Comparison of ENCODE assay signal across 8 mouse cellular contexts in the genomic region with DNA sequence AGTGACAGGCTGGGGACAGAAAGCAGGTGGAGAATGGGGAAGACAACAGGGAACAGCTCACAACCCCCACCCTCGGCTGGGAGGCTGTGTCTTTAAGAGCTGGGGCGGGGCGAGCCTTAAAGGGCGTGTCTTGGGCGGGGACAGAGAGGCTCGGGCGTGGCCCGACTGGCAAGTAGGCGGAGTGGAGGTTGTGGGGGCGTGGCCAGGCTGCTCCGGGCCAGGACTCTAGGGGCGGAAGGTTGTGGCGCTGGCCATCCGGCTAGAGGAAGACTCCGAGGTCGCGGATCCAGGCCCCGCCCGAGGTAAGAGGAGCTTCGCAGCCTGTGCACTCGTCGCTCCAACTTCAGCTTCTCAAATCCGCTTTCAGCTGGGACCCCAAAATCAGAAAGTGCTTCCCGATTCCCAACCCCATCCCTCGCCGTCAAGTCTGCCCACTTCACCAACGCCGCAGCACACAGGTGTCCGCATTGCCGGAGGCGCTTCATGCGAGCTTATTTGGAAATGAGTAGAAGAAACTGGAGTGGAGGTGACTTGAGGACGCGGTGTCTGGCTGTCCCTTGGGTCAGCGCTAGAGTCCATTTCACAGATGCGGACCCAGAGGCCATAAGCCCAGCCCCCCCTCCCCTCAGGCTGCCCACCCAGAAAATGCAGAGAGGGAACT. TPM values are rescaled to one million over a fixed set of nuclear protein-coding genes. Genes with fewer than 3 reads are reported as not detected.
DNase-seq lines count a peak whose midpoint lies in the region; ATAC-seq lines count a peak whose summit lies in the region.

Gene Slc8b1 (plus strand): TSS at position 187 of the 661 bp plus-strand sequence.

- no peaks in the 10 kb centered on the region for H3K27me3 ChIP-seq in heart, embryonic 14.5 days (ENCODE audit: control insufficient read depth, insufficient read depth, low read length)
- H3K27me3 ChIP-seq in liver, embryonic 13.5 days: peaks cover 5% of the 10 kb centered on the region; the same call in 1 of the 2 replicates
- H3K27me3 ChIP-seq in stomach, embryonic 16.5 days (ENCODE audit: control insufficient read depth, insufficient read depth, low read length): no peaks in the 10 kb centered on the region

- no peaks in the 10 kb centered on the region for H3K36me3 ChIP-seq in heart, embryonic 14.5 days (ENCODE audit: control insufficient read depth, insufficient read depth, low read length)
- H3K36me3 ChIP-seq in liver, embryonic 13.5 days: no peaks in the 10 kb centered on the region
- H3K36me3 ChIP-seq in stomach, embryonic 16.5 days (ENCODE audit: control insufficient read depth, insufficient read depth, low read length): no peaks in the 10 kb centered on the region

- peaks cover 32% of the 10 kb centered on the region for H3K4me1 ChIP-seq in brown adipose tissue, adult 24 weeks (ENCODE audit: control insufficient read depth, insufficient read depth, insufficient read length, low read length)
- peaks cover 12 to 35% of the 10 kb centered on the region in 2 experiments; a peak in 3 of 4 replicates for H3K4me1 ChIP-seq in heart, embryonic 14.5 days (ENCODE audit: control insufficient read depth in 2 of 2, insufficient read depth in 2 of 2, low read length in 2 of 2)
- H3K4me1 ChIP-seq in liver, embryonic 13.5 days (replicated peaks): peaks cover 52% of the 10 kb centered on the region
- peaks cover 27% of the 10 kb centered on the region for H3K4me1 ChIP-seq in stomach, embryonic 16.5 days (ENCODE audit: control insufficient read depth, insufficient read depth, low read length)

- H3K27ac ChIP-seq in brown adipose tissue, adult 24 weeks (replicated peaks; ENCODE audit: low read depth, low read length): peak within 1 kb of the TSS; percentile 82
- no peak within 1 kb of the TSS for H3K27ac ChIP-seq in heart, embryonic 14.5 days (replicated peaks in 1 of 2; ENCODE audit: control insufficient read depth in 1 of 2, insufficient read depth in 1 of 2, low read depth in 2 of 2, low read length in 2 of 2)
- peak within 1 kb of the TSS; percentile 0; the same call in 1 of the 2 replicates for H3K27ac ChIP-seq in liver, embryonic 13.5 days
- peak within 1 kb of the TSS; percentile 22; the same call in 1 of the 2 replicates for H3K27ac ChIP-seq in stomach, embryonic 16.5 days (ENCODE audit: low read length)

- 2% methylated on average over 36 of the region's 36 CpGs for WGBS in heart, embryonic 14.5 days
- under 1% methylated on average over 36 of the region's 36 CpGs for WGBS in liver, embryonic 13.5 days (ENCODE audit: insufficient replicate concordance)
- 1% methylated on average over 36 of the region's 36 CpGs for WGBS in stomach, embryonic 16.5 days

- H3K4me3 ChIP-seq in brown adipose tissue, adult 24 weeks (ENCODE audit: insufficient read depth, low read depth, low read length): peak within 1 kb of the TSS; percentile 79
- peak within 1 kb of the TSS; percentile 57 to 79 for H3K4me3 ChIP-seq in heart, embryonic 14.5 days (ENCODE audit: control insufficient read depth in 1 of 2, insufficient read depth in 1 of 2, low read depth in 1 of 2, low read length in 2 of 2)
- H3K4me3 ChIP-seq in liver, embryonic 13.5 days (replicated peaks): peak within 1 kb of the TSS; percentile 59
- H3K4me3 ChIP-seq in stomach, embryonic 16.5 days (replicated peaks; ENCODE audit: low read length): peak within 1 kb of the TSS; percentile 62

- peak within 1 kb of the TSS; percentile 82 for H3K4me2 ChIP-seq in heart, embryonic 14.5 days (ENCODE audit: low read length)
- H3K4me2 ChIP-seq in liver, embryonic 13.5 days: peak within 1 kb of the TSS; percentile 71
- peak within 1 kb of the TSS; percentile 63 for H3K4me2 ChIP-seq in stomach, embryonic 16.5 days (ENCODE audit: low read depth, low read length)

- peak; percentile 91 for DNase-seq in CD4-positive helper T cell, adult 2 months (ENCODE audit: low read depth, low spot score)
- peak; percentile 23 for DNase-seq in fat pad, adult 2 months (ENCODE audit: extremely low read depth, low read depth, low spot score)
- peak; percentile 98 for DNase-seq in kidney, postnatal 14 days
- DNase-seq in liver, embryonic 13.5 days: peak; percentile 91
- peak; percentile 94 for DNase-seq in neural tube, embryonic 10.5 days (ENCODE audit: extremely low spot score, low spot score)

- H3K9me3 ChIP-seq in heart, embryonic 14.5 days (ENCODE audit: control insufficient read depth, low read length): no peaks in the 10 kb centered on the region; the same call in 1 of the 2 replicates
- no peaks in the 10 kb centered on the region for H3K9me3 ChIP-seq in liver, embryonic 13.5 days (replicated peaks)
- no peaks in the 10 kb centered on the region for H3K9me3 ChIP-seq in stomach, embryonic 16.5 days (replicated peaks; ENCODE audit: control insufficient read depth, low read length)

- peak within 1 kb of the TSS; percentile 70 for H3K9ac ChIP-seq in heart, embryonic 14.5 days (ENCODE audit: low read length)
- peak within 1 kb of the TSS; percentile 59 for H3K9ac ChIP-seq in liver, embryonic 13.5 days
- H3K9ac ChIP-seq in stomach, embryonic 16.5 days (ENCODE audit: low read length): peak within 1 kb of the TSS; percentile 72

- ATAC-seq in heart, embryonic 14.5 days (ENCODE audit: insufficient number of reproducible peaks, insufficient read depth, low FRiP score, low read depth): peak; percentile 88
- peak; percentile 87 for ATAC-seq in liver, embryonic 13.5 days (ENCODE audit: low read depth)
- ATAC-seq in stomach, embryonic 16.5 days (ENCODE audit: insufficient read depth, low FRiP score): peak; percentile 93

RNA-seq across cellular contexts. Expression of gene Slc8b1, which starts in this region (rescaled TPM):
- 4.3 and 5.7 TPM in 2 replicates for polyA plus RNA-seq in brown adipose tissue, adult 24 weeks (2012; ENCODE audit: insufficient read depth, insufficient read length, missing spikeins)
- polyA plus RNA-seq in heart, embryonic 14.5 days (2014; fragmentation: Nextera tagmentation; extraction: Ambion mirVana): 3.1 TPM in 2 replicates
- polyA plus RNA-seq in liver, embryonic 13.5 days (2015; fragmentation: Nextera tagmentation; extraction: Ambion mirVana): 4.0 and 4.7 TPM in 2 replicates
- 8.6 and 9.2 TPM in 2 replicates for polyA plus RNA-seq in stomach, embryonic 16.5 days (2015; fragmentation: Nextera tagmentation; extraction: Ambion mirVana)

Comparison
In these comparisons a context has a peak if more than half of its experiments do, and no peak if none do; other contexts are left out.
1. DNase-seq: peak in every context shown above with its lines; median percentile 98 in kidney, postnatal 14 days; 94 in neural tube, embryonic 10.5 days; 91 in CD4-positive helper T cell, adult 2 months; 91 in liver, embryonic 13.5 days; 23 in fat pad, adult 2 months.
2. H3K27ac ChIP-seq: peak in brown adipose tissue, adult 24 weeks (single experiment), liver, embryonic 13.5 days (single experiment) and stomach, embryonic 16.5 days (single experiment); none in heart, embryonic 14.5 days (0 of 2).
3. Peak in every context shown above with its lines, with median percentiles within 50 percentile points of each other: H3K4me3 ChIP-seq, ATAC-seq, H3K4me2 ChIP-seq and H3K9ac ChIP-seq.